Mouse (Mus musculus) gastrocnemius, adult 8-10 months (tissue): ENCODE measurements around the gene Kat2b. TPM values are rescaled to one million over a fixed set of nuclear protein-coding genes. Genes with fewer than 3 reads are reported as not detected.
"Not testable (repeated sequence)": the region's sequence is repeated elsewhere in the genome, so short reads cannot be mapped to it uniquely, and the experiment has no call there.

Source experiments
- DNase-seq, 2 experiments: peaks; one replicate each; pipeline ENCODE4 v3.0.0; 2022; ENCODE audit warnings: low spot score in 2 of 2
- total RNA-seq, 4 experiments: library from RNA; stranded (reverse); gene quantifications; 2 replicates each; pipeline ENCODE4 v1.2.4; 2022

Gene Kat2b
- 10 to 100 TPM; 57.6 to 76.6 (median 67.2) TPM for total RNA-seq

DNA sequence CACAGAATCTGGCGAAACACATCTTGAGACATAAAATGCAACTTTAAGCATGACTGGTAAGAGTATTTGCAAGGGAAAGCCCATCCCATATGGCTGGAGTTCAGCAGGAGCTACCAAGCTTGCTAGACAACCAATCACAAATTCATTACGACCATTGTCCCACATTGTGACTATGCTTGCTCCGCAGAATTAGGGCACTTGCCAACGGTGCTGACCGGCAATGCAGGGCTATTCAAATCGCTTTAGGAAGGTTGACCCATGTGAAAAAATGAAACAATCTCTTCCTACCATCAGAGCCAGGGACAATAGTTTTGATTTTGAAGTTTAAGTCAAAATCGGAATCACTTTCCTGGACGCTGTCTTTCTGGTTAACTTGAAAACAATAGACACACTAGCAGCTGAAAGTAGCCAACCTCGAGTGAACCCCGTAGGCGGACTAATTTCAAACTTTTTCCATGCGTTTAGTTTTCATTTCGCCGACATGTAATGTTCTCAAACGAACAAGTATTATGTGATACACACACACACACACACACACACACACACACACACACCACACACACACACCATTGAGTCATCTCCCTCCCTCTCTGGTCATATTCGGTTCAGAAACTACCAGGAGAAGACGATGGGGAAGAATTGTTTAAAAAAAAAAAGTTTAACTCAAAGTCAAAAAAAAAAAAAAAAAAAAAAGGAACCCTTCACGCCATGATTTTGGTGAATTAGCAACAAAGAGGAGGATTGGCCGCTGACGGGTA, at the start of gene Kat2b:
Gene Kat2b, plus strand, starts transcription at position 701 of the 758 bp plus-strand sequence.
- peak; percentile 18 to 28 for DNase-seq

DNA sequence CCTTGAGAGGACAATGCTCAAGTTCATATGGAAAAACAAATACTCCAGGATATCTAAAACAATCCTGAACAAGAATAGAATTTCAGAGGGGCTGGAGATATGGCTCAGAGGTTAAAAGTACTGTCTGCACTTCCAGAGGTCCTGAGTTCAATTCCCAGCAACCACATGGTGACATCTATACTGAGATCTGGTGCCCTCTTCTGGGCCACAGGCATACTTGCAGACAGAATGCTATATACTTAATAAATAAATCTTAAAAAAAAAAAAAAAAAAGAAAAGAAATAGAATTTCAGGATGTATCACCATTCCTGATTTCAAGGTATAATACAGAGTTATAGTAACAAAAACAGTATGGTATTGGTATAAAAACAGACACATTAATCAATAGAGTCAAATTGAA, 47.3 kb upstream of the Kat2b start:
- DNase-seq, result no peak

DNA sequence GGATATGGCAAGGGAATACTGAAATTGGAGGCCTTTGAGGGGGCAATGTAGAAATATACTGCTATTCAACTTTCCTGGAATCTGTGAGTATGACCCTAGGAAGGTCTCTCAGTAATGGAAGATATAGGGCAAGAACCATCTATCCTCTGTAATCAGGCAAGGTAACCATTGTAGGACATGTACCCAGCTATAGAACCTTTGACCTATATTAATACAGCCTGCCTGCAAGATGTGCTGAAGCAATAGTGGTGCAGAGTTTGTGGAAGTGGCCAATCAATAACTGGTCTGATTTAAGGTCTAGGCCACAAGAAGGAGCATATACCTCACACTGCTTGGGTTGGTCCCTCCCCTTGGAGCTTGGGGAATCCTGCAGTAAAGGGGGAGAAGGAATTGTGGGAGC, 46.2 kb upstream of the Kat2b start:
- DNase-seq, result no peak

DNA sequence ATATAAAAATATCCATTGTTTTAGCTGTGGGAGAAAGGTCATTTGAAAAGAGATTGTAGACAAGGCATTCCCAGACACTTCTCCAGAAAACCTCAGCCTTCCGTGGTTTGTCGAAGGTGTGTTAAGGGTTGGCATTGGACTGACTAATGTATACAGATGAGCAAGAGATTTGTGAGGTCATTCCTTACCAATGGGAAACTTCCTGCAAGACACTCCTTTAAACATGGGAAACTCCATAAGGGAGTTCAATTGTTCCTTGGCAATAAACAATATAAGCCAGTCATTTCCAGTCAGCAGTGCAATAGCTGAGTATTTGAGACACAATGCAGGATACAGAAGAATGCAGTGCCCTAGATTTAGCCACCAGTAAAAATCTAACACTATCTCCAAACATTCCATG, 38.6 kb upstream of the Kat2b start:
- DNase-seq, result no peak

DNA sequence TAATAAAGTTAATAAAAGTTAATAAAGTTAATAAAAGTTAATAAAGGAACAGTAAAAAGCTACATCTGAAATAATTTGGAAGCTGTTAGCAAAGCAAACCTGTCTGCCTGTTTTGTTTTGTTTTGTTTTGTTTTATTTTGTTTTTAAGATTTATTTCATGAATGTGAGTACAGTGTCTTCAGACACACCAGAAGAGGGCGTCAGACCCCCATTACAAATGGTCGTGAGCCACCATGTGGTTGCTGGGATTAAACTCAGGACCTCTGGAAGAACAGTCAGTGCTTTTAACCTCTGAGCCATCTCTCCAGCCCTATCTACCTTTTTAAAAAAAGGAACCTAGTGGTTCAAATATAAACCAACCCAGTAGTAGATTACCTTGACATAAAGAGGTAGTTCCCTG, 35.5 kb upstream of the Kat2b start:
- DNase-seq, result no peak

DNA sequence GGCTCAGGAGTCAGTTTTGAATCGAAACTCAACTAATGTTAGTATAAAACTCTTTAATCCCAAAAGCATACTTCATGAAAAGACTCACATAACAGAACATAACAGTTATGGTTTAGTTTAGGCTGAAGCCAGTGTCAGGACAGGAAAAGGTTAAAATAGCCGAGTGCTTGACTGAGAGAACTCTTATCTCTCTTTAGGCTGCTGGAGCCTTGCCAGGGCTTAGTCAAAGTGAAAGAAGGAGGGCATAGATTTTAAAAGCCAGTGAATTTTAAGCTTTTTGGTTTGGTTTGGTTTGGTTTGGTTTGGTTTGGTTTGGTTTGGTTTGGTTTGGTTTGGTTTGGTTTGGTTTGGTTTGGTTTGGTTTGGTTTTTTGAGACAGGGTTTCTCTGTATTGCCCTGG, 34.2 kb upstream of the Kat2b start:
- no peak for DNase-seq

DNA sequence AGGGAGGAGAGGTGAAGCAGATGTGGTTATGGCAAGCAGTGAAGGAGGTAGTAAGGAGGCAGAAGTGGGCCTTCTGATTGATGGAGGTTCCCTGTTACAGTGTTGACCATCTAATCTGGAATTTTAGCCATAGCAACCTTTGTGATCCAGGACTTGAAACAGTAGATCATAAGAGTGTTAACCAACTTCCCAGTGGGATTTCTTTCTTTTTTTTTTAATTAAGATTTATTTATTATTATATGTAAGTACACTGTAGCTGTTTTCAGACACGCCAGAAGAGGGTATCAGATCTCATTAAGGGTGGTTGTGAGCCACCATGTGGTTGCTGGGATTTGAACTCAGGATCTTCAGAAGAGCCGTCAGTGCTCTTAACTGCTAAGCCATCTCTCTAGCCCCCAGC, 27.3 kb upstream of the Kat2b start, which contains the start of gene Pp2d1:
Gene Pp2d1, minus strand, starts transcription at position 101 of the 400 bp plus-strand sequence.
- not testable (repeated sequence) for DNase-seq

DNA sequence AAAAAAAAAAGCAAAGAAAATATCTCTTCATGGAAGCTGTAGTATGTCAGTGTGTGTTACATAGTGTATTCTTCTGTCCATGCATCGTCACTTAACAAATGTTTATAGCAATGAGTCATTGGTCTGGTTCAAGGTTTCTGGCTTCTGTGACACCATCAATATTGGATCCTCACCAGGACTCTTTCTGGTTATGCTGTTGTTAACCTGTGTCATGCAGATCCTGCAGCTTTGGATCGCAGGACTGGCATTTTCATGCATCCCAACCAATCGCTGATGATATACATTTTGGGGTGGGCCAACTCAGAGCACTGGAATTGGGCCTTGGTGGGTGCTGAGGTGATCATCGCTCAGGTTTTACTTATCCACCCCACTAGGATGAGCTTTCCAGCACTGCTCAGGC, 24.1 kb upstream of the Kat2b start:
- DNase-seq, result no peak

DNA sequence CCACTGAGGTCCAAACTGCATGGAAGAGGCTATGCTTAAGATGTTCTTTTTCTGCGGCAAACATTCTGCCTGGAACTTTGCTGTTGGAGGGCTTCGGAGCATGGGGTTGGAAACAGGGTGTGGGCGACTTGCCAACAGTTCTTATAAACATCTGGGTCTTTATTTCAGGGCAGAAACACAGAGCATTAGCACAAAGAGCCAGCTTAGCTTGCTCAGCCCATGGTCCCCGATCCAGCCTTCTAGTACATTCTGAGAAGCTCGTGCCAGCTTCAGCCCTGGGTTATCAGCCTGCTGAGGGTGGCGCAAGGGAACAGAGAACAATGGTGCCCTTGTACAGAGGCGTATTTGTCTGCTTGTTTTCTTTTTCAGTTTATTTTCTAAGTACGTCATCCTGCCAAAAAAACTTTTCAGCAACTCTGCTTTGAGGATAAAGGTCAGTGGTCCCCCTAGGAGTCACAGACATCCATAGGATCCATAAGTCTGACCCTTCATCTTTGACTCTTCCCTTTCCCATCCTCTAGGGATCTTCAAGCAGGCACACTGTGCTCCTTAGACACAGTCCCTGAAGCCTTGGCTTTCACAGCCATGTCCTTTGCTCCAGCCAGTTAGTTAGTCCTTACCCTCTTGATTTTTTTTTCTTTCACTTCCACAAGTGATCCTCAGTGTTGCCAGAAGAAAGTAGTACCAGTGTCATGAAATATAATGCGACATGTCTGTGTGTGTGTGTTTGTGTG, 22.9 kb upstream of the Kat2b start:
- peak in 1 of 2 experiments; percentile 3 for DNase-seq

DNA sequence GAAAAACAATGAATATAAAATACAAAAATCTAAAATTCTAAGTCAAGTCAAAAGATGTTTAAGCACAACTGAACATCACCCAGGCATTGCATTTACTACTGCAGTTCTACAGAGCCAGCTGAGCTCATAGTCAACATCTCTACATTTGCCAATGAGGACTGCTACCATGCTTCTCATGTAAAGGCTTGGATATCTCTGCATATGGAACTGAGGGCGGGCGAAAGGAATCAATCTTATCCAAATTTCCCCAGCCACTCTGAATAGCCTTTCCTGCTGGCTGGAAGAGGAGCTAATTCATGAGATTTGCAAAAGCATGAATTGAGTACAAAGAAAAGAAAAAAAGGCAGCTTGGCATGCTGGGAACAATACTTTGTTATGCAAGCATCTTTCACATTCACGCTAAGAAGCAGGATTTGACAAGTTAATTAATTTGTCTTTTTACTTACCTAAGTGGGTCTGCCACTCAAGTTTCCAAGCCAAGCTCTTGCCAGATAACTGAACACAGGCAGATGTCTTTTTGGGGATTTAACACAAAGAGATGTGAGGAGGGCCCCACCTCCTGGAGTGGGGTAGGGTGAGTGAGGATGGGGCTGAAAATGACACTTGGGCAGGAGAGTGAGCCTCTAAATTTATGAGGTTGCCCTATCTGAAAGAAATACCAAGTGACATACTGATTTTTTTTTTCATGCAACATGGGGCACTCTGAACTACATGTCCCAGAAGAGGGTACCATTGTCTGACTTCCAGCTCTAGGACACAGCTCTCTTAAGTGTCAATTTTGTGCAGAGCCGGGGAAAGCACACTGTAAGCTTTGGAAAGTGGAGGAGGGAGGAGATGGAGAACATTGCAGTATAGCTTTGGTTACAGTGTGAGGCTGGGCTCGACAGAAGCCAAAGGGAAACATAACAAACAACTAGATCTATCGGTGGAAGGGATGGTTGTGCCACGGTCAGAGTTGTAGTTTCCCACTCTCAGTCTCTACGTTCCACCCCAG, 15.1 kb upstream of the Kat2b start:
- DNase-seq, result no peak

DNA sequence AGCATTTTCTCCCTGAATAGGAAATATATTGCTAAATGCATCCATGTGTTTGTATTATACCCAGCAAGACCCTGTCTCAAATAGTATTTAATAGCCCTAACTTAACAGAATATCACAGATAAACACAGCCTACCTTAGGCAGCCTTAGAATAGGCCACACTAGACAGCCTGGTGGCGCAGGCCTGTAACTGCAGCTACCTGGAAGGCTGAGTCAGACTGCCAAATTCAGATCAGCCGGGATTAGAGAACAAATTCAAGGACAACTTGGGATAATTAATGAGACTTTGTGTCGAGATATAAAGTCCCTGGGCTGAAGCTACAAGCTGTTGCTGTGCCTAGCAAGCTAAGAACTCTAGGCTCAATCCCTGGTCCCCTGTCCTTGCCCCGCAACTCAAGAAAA, 12.6 kb upstream of the Kat2b start:
- no peak for DNase-seq

DNA sequence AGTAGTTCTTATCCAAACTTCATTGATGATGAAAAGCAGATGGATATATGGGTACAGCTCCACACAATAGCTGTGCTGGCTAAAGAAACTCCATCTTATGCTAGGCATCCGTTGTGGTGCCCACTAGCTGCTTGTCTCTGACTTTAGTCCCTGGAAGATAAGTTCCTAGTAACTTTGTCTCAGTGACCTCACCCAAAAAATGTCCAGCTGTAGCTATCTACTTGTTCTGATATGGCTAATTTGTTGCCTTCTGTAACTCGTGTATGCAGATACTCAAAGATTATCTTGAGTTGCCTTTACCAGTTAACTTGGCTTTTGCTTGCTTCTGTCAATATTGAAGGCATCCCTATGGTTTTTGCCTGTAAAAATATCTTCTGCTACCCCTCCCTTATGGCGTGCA, 11.8 kb upstream of the Kat2b start:
- no peak for DNase-seq

DNA sequence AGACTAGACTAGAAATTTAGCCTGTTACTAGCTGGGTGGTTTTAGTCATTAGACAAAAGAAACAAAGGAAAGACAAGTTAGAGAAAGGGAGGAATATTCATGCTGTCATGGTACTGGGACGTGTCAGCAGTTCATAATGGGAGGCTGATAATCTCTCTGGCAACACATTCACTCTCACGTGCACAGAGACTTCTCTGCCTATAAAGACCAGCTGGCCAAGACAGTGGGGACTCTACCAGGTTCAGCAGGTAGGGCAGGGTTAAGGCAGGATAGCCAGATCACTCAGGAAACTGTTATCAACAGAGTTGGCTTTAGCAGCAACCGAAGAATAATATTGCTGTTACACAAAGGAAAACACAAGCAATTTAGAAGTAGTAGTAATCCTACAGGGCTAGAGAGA, 9.2 kb upstream of the Kat2b start:
- DNase-seq, result no peak

DNA sequence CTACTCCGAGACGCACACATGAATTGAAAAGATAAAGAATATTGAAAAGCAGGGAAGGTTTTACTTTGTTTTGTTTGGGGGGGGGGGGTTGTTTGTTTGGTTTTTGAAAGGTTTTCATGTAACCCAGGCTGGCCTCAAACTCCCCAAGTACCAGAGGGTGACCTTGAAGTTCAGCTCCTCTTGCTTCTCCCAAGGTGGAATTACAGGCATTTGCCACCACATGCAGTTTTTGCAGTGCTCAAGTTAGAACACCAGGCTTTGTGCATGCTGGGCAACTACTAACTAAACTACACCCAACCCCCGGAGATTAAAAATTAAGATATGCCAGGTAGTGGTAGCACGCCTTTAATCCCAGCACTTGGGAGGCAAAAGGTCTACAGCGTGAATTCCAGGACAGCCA, 7.0 kb upstream of the Kat2b start:
- no peak for DNase-seq

DNA sequence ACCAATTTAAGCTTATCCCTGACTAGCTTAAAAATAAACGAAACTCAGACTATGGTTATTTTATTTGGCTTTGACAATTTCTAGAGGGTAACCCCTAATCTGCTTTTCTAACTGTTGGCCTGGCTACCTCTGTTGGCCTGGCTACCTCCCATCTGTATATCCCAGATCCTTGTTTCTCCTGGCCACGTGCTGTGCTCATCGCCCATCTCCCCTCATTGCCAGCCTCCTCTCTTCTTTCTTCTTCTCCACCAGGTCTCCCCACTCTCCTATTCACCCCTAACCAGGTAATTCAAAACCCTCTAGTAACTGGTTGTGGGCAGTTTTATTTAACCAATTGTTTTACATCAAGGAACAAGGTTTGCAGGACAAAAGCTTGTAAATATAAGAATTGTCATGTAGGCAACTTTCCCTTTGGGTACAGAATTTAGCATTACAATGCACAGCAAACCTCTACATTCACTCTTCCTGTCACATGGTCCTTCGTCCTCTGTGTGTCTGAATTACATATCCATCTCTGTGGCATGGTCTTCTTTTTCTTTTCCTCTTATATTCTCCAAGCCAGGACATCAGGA, 5.1 kb upstream of the Kat2b start:
- no peak for DNase-seq

DNA sequence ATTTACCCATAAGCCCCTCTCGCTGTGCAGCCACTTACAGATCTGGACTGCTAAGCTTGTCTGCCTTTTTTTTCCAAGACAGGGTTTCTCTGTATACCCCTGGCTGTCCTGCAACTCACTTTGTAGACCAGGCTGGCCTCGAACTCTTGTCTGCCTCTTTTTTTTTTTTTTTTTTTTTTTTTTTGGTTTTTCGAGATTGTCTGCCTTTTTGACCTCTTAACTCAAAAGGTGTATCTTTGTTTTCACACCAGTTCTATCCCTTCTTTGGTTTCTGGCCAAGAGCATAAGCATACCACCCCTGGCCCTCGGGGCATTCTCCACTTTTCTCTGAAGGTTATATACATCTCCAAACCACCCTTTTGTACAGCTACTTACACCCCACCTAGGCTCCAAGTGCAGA, 1.8 kb upstream of the Kat2b start:
- no peak for DNase-seq

DNA sequence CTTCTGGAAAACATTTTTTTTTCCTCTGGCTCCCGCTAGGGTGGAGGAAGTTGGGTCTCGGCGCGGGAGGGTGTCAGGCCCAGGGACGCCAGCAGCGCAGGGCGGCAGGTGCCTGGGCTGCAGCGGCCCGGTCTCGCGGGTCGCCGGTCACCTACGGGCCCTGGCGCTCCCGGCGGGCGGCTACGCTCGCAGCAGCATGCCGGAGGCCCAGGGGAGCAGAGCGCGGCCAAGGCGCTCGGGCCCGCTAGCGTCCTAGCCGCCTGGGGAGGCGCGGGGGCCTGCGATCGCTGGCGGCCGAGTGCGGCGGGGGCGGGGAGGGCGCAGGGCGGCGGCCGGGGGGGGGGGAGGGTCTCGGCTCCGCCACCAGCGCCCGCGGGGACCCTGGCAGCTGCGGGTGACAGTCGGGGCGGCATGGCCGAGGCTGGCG, 271 bp downstream of the Kat2b start:
- peak; percentile 41 to 63 for DNase-seq

DNA sequence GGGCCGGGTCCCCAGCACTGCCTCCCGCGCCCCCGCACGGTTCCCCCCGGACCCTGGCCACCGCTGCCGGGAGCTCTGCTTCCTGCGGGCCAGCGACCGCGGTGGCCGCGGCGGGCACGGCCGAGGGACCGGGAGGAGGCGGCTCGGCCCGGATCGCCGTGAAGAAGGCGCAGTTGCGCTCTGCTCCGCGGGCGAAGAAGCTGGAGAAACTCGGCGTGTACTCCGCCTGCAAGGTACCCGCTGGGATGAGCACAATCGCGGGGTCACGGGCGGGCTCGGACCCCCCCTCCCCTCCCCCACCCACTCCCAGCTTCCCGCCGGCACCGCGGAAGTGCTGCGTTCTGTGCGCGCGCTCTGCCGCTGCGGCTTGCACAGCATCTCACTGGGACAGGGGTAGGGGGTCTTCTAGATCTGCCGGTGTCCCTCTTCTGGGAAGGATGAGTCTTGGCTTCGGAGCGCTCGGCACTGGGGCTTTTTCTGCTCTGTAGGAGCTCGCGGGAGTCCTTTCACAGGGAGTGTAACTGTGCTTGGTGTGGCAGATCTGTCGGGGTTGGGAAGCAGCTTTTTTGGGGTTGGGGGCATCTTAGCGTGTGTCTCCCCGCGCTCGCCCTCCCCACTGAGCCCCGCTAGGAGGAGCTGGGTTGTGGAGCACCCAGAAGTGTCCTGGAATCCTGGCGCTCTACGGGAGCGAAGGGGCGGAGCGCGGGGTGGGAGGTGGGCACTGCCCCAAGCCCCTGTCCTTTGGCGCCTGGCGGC, 863 bp downstream of the Kat2b start:
- DNase-seq, result peak; percentile 20 to 21

DNA sequence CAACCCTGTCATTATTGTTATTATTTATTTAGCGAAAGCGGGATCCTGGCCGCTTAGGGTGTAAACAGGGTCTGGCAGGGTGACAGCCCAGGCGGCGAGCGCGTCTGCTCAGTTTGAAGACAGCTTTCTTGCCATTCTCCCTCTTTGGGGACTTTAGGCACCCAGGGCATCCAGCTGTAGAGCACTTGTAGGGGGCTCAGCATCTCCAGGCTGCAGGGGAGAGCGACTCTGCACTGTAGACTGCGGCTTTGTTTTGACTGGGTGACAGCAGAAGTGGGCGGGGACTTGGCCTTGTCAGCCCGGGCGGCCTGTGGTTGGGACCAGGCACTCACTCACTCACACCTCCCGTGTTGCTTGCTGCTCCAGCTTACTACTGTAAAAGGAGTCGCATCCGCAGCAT, 1.5 kb downstream of the Kat2b start:
- peak; percentile 56 to 74 for DNase-seq

DNA sequence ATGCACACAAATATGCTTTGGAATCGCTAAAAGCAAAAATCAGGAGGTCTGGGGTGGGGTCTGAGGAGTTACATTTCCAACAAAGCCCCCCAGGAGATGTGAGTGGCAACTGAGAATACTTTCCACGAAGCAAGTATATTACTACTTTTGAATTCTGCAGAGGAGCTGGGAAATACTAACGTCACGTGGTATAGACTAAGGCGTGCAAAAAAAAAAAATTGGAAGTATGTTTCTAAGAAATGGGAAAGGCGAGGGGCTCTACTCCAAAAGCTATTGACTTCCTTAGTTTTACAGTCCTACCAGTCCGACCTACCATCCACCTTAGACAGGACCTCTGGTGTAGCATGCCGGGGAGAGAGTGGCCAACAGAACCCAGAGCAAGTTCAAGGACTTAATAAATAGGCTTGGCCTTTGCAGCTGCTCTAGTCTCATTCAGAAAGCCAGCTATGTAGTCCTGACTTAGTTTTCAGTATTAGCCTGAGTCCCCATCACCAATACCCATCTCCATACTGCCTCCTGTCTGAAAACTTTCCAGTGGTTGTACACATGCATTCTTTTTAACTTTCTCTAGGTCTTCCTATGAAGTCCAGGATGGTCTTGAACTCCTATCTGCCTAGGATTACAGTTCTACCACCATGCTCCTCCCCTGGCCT, 2.2 kb downstream of the Kat2b start:
- DNase-seq, result no peak
